Comparison of ENCODE assay signal across 12 mouse cellular contexts in the genomic region with DNA sequence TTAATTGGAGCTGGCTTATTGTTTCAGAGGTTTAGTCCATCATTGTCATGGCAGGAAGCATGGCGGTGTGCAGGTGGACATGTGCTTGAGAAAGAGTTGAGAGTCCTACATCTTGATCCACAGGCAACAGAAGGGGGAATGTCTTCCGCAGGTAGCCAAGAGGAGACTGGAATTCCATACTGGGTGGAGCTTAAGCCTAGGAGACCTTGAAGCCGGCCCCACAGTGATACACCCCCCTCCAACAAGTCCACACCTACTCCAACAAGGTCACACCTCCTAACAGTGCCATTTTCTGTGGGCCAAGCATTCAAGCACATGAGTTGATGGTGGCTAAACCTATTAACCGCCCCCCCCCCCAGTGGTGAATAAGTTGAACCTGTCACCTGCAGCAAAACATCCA.
"Had no signal": no experiment of that assay in that cellular context is flagged by ENCODE, and none has a peak within 500 bp of the region (broad histone marks: within the 10 kb centered on the region; RNA-seq: fewer than 3 reads in every experiment).

No protein-coding gene starts in this region.

- DNase-seq: left cerebral cortex, postnatal 4 days; liver; liver, embryonic 13.5 days; liver, postnatal 0 days; lung, adult 18-20 months; lung, adult 2 months; lung, embryonic 14.5 days; lung, postnatal 10 days; lung, postnatal 14 days; lung, postnatal 36 days; lung, postnatal 4 days; midbrain, embryonic 14.5 days had no signal
